Mouse (Mus musculus) MEL (cell line): ENCODE measurements around the gene Thoc3. TPM values are rescaled to one million over a fixed set of nuclear protein-coding genes. Genes with fewer than 3 reads are reported as not detected.

Experiments
- DNase-seq: peaks from one replicate; pipeline ENCODE4 v3.0.0; 2011; ENCODE audit warnings: low read depth, low spot score
- H3K27ac ChIP-seq: 2 replicates; pipeline ENCODE4 v1.5.1; 2012; ENCODE audit warnings: low read depth, mild to moderate bottlenecking, control low read depth, low read length, moderate library complexity; ENCODE audit not compliant: control insufficient read depth
- H3K27me3 ChIP-seq, 2 experiments: fragments of 150-350 bp in 1 of 2; sonication (generic) in 1 of 2; 2 replicates each; pipeline ENCODE4 v1.6.1; 2012; ENCODE audit warnings: low read length in 2 of 2, mild to moderate bottlenecking in 2 of 2, improper control_type of control experiment in 1 of 2, moderate library complexity in 1 of 2; ENCODE audit not compliant: insufficient read depth in 2 of 2, control insufficient read depth in 1 of 2
- H3K36me3 ChIP-seq, 2 experiments: 2 replicates each; pipeline ENCODE4 v1.6.1; 2012 to 2014; ENCODE audit warnings: low read length in 2 of 2, improper control_type of control experiment in 1 of 2, inconsistent platforms in 1 of 2, mild to moderate bottlenecking in 1 of 2; ENCODE audit not compliant: insufficient read depth in 2 of 2, control insufficient read depth in 1 of 2
- H3K4me1 ChIP-seq, 2 experiments: fragments of 150-350 bp in 1 of 2; sonication (generic) in 1 of 2; 2 replicates each; pipeline ENCODE4 v1.6.1; 2012; ENCODE audit warnings: low read length in 2 of 2, improper control_type of control experiment in 1 of 2, mild to moderate bottlenecking in 1 of 2; ENCODE audit not compliant: insufficient read depth in 2 of 2, control insufficient read depth in 1 of 2
- H3K4me3 ChIP-seq, 2 experiments: fragments of 150-350 bp in 1 of 2; sonication (generic) in 1 of 2; 2 replicates each; pipeline ENCODE4 v1.5.1; 2012; ENCODE audit warnings: low read depth in 2 of 2, low read length in 2 of 2, mild to moderate bottlenecking in 2 of 2, moderate library complexity in 2 of 2, control low read depth in 1 of 2, improper control_type of control experiment in 1 of 2; ENCODE audit not compliant: control insufficient read depth in 1 of 2, insufficient read depth in 1 of 2
- H3K79me2 ChIP-seq: 2 replicates; pipeline ENCODE4 v1.6.1; 2012; ENCODE audit warnings: mild to moderate bottlenecking, low read length, moderate library complexity; ENCODE audit not compliant: control insufficient read depth, poor library complexity, insufficient read depth
- H3K9ac ChIP-seq: 2 replicates; pipeline ENCODE4 v1.6.1; 2012; ENCODE audit warnings: low read depth, mild to moderate bottlenecking, control low read depth, low read length, moderate library complexity; ENCODE audit not compliant: control insufficient read depth, poor library complexity, severe bottlenecking
- H3K9me3 ChIP-seq: fragments of 150-350 bp; sonication (generic); replicated peaks from 2 replicates; pipeline ENCODE4 v1.6.1; 2012; ENCODE audit warnings: mild to moderate bottlenecking, low read length, improper control_type of control experiment, moderate library complexity; ENCODE audit not compliant: insufficient read depth
- CHD1 ChIP-seq: IDR thresholded peaks from 2 replicates; pipeline ENCODE4 v1.6.1; 2012; ENCODE audit warnings: low read depth, mild to moderate bottlenecking, inconsistent platforms, low read length, improper control_type of control experiment
- CTCF ChIP-seq, 3 experiments: IDR thresholded peaks in 2 of 3; conservative IDR thresholded peaks in 1 of 3; 2 replicates each; pipeline ENCODE4 v1.5.1; 2011 to 2012; ENCODE audit warnings: low read length in 3 of 3, low read depth in 2 of 3, mild to moderate bottlenecking in 2 of 3, improper control_type of control experiment in 1 of 3, inconsistent platforms in 1 of 3, mixed read lengths in 1 of 3, moderate library complexity in 1 of 3; ENCODE audit not compliant: control insufficient read depth in 1 of 3, insufficient read depth in 1 of 3, poor library complexity in 1 of 3, severe bottlenecking in 1 of 3
- E2F4 ChIP-seq: IDR thresholded peaks from 2 replicates; pipeline ENCODE4 v1.6.1; 2011; ENCODE audit warnings: low read depth, low read length, improper control_type of control experiment, borderline replicate concordance
- ELF1 ChIP-seq: IDR thresholded peaks from 2 replicates; pipeline ENCODE4 v1.6.1; 2014; ENCODE audit warnings: low read depth, mild to moderate bottlenecking, inconsistent platforms, low read length, improper control_type of control experiment, moderate library complexity
- EP300 ChIP-seq, 2 experiments: IDR thresholded peaks; 2 replicates each; pipeline ENCODE4 v1.6.1; 2011; ENCODE audit warnings: improper control_type of control experiment in 2 of 2, low read length in 2 of 2, low read depth in 1 of 2, mild to moderate bottlenecking in 1 of 2
- ETS1 ChIP-seq: IDR thresholded peaks from 2 replicates; pipeline ENCODE4 v1.6.1; 2012; ENCODE audit warnings: low read depth, mild to moderate bottlenecking, inconsistent platforms, low read length, improper control_type of control experiment, moderate library complexity
- GABPA ChIP-seq: IDR thresholded peaks from 2 replicates; pipeline ENCODE4 v1.6.1; 2012; ENCODE audit warnings: low read depth, mild to moderate bottlenecking, inconsistent platforms, low read length, improper control_type of control experiment, moderate library complexity
- GATA1 ChIP-seq: IDR thresholded peaks from 2 replicates; pipeline ENCODE4 v1.6.1; 2011; ENCODE audit warnings: low read depth, low read length, improper control_type of control experiment
- HCFC1 ChIP-seq: IDR thresholded peaks from 2 replicates; pipeline ENCODE4 v1.6.1; 2012; ENCODE audit warnings: low read depth, mild to moderate bottlenecking, inconsistent platforms, low read length, improper control_type of control experiment, moderate library complexity
- MAZ ChIP-seq: IDR thresholded peaks from 2 replicates; pipeline ENCODE4 v1.6.1; 2012; ENCODE audit warnings: low read depth, mild to moderate bottlenecking, inconsistent platforms, low read length, improper control_type of control experiment
- MEF2A ChIP-seq: IDR thresholded peaks from 2 replicates; pipeline ENCODE4 v1.6.1; 2014; ENCODE audit warnings: low read depth, mild to moderate bottlenecking, inconsistent platforms, low read length, improper control_type of control experiment; ENCODE audit not compliant: poor library complexity, insufficient replicate concordance, severe bottlenecking; ENCODE audit errors: extremely low read depth
- MXI1 ChIP-seq: IDR thresholded peaks from 2 replicates; pipeline ENCODE4 v1.6.1; 2011; ENCODE audit warnings: mild to moderate bottlenecking, low read depth, low read length, improper control_type of control experiment
- MYC ChIP-seq: IDR thresholded peaks from 2 replicates; pipeline ENCODE4 v1.6.1; 2011; ENCODE audit warnings: low read depth, mild to moderate bottlenecking, low read length, improper control_type of control experiment, moderate library complexity
- POLR2A ChIP-seq, 2 experiments: IDR thresholded peaks; 2 replicates each; pipeline ENCODE4 v1.6.1; 2011 to 2012; ENCODE audit warnings: low read length in 2 of 2, mild to moderate bottlenecking in 2 of 2, control low read depth in 1 of 2, improper control_type of control experiment in 1 of 2, low read depth in 1 of 2, moderate library complexity in 1 of 2; ENCODE audit not compliant: control insufficient read depth in 1 of 2, insufficient read depth in 1 of 2, poor library complexity in 1 of 2
- RCOR1 ChIP-seq: IDR thresholded peaks from 2 replicates; pipeline ENCODE4 v1.6.1; 2012; ENCODE audit warnings: low read depth, mild to moderate bottlenecking, inconsistent platforms, low read length, improper control_type of control experiment
- SMC3 ChIP-seq: IDR thresholded peaks from 2 replicates; pipeline ENCODE4 v1.6.1; 2011; ENCODE audit warnings: low read depth, low read length, improper control_type of control experiment
- TBP ChIP-seq: IDR thresholded peaks from 2 replicates; pipeline ENCODE4 v1.8.0; 2011; ENCODE audit warnings: low read depth, low read length, improper control_type of control experiment
- TCF12 ChIP-seq: IDR thresholded peaks from 2 replicates; pipeline ENCODE4 v1.6.1; 2014; ENCODE audit warnings: low read depth, mild to moderate bottlenecking, inconsistent platforms, low read length, improper control_type of control experiment, moderate library complexity
- USF1 ChIP-seq: IDR thresholded peaks from 2 replicates; pipeline ENCODE4 v1.6.1; 2014; ENCODE audit warnings: low read depth, mild to moderate bottlenecking, inconsistent platforms, low read length, improper control_type of control experiment, moderate library complexity
- ZC3H11A ChIP-seq: IDR thresholded peaks from 2 replicates; pipeline ENCODE4 v1.6.1; 2012; ENCODE audit warnings: low read depth, mild to moderate bottlenecking, inconsistent platforms, low read length, improper control_type of control experiment
- ZKSCAN1 ChIP-seq: IDR thresholded peaks from 2 replicates; pipeline ENCODE4 v1.6.1; 2012; ENCODE audit warnings: low read depth, mild to moderate bottlenecking, inconsistent platforms, low read length, improper control_type of control experiment, moderate library complexity
- ZNF384 ChIP-seq: IDR thresholded peaks from 2 replicates; pipeline ENCODE4 v1.6.1; 2012; ENCODE audit warnings: low read depth, mild to moderate bottlenecking, inconsistent platforms, low read length, improper control_type of control experiment
- polyA plus RNA-seq, 2 experiments: library from polyadenylated mRNA; stranded (reverse) in 1 of 2; unstranded in 1 of 2; fragments of >175 nt in 1 of 2; fragments of >200 nt in 1 of 2; gene quantifications; 2 replicates each; pipeline versions ENCODE4 v1.2.1 to v1.2.4; 2012; ENCODE audit warnings: low replicate concordance in 2 of 2, low read depth in 1 of 2; ENCODE audit not compliant: insufficient read length in 2 of 2, insufficient read depth in 1 of 2, missing spikeins in 1 of 2
- total RNA-seq: library from RNA; depleted of rRNA; stranded (reverse); fragments of 300-350 nt; gene quantifications from 2 replicates; pipeline ENCODE4 v1.2.3, GENCODE M21; 2012

Thoc3 gene
- total and polyA plus RNA-seq, 3 experiments = 94.0 to 109 TPM; not detected in 1

DNA sequence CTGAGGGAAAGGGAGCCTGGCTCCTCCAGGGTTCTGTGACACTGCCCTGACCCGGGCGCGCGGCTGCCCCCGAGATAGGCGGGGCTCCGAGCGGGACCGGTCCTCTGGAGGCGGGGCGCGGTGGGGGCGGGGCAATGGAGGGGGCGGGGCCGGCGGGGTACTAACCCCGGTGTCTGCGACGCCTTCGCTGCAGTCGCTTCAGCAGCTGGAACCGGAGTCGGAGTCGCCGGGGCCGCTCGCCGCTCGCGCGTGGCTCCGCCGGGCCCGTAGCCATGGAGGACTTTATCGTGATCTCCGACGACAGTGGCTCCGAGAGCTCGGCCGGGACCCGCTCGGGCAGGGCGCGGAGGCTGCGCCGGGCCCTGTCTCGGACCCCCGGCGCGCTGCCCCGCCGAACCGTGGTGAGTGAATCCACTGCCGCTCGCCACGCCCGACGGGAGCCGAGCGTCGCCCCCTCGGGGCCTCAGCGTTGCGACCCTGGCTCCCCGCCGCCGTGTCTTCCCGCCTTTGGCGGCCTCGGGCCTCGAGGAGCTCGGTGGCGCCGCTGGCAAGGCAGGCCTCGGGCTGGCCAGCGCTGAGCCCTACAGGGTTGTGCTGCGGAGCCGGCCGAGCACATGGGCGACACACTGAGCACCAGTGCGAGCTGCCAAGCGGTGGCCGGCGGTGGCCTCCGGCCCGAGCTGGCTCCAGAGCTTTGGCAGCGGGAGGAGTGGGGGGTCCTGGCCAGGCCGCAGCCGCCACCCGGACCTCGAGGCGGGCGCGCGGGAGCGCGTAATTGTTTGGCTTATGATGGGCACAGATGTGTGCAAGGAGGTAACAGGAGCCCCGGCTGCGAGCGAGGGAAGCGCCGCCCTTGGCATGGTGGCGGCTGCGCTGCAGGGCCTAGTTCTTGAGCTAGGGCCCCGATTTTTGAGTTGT is 35.2 kb upstream of the Thoc3 start, which contains the start of gene Simc1 (continued):
- TF ChIP-seq CHD1 (0 out of 2 replicates have a peak, but pooled peaks have one; percentile 81), ELF1 (no peak), ETS1 (no peak), TBP (0 out of 2 replicates have a peak, but pooled peaks have one; percentile 35), SMC3 (no peak), RCOR1 (no peak), MYC (peak; percentile 46; the same call in 1 of the 2 replicates), USF1 (no peak), HCFC1 (peak; percentile 13; the same call in 1 of the 2 replicates), TCF12 (0 out of 2 replicates have a peak, but pooled peaks have one; percentile 20), ZC3H11A (no peak), MAZ (no peak)

GRCm38 (mm10) chr13:54503278-54503603 is 34.6 kb upstream of the Thoc3 start:
- TF ChIP-seq ZKSCAN1 (no peak), ZC3H11A (no peak), GATA1 (0 out of 2 replicates have a peak, but pooled peaks have one; percentile 5), MXI1 (no peak), CTCF (IDR thresholded peaks at IDR 0.05 in 2 of 3, conservative IDR thresholded peaks at IDR 0.05 in 1 of 3; ENCODE audit: control insufficient read depth in 1 of 3, insufficient read depth in 1 of 3, low read depth in 2 of 3, low read length in 3 of 3, poor library complexity in 1 of 3, severe bottlenecking in 1 of 3) (no peak), E2F4 (no peak), MEF2A (no peak), ZNF384 (no peak), EP300 (IDR thresholded peaks at IDR 0.05; ENCODE audit: low read depth in 1 of 2, low read length in 2 of 2) (no peak), POLR2A (IDR thresholded peaks at IDR 0.05; ENCODE audit: control insufficient read depth in 1 of 2, insufficient read depth in 1 of 2, low read depth in 1 of 2, low read length in 2 of 2, poor library complexity in 1 of 2) (no peak), TCF12 (0 out of 2 replicates have a peak, but pooled peaks have one; percentile 10), GABPA (no peak)
- Histone ChIP-seq H3K4me3 (peak overlapping the region; percentile 67 to 86), H3K9ac (peak overlapping the region; percentile 59), H3K36me3 (peaks cover 0 to 23% of the 10 kb centered on the region in 2 experiments; a peak in 3 of 4 replicates), H3K4me1 (peaks cover 13 to 14% of the 10 kb centered on the region in 2 experiments), H3K79me2 (peaks cover 14% of the 10 kb centered on the region), H3K27ac (no peak overlapping the region), H3K27me3 (peaks cover 2 to 3% of the 10 kb centered on the region in 2 experiments; a peak in 2 of 4 replicates), H3K9me3 (no peaks in the 10 kb centered on the region)
- no peak for DNase-seq
